Mouse (Mus musculus) layer of hippocampus, adult 9-11 months (tissue): ENCODE measurements around the gene Trip4.

Experiments used
- DNase-seq: peaks from one replicate; pipeline ENCODE4 v3.0.0; 2022

The Trip4 gene

DNA sequence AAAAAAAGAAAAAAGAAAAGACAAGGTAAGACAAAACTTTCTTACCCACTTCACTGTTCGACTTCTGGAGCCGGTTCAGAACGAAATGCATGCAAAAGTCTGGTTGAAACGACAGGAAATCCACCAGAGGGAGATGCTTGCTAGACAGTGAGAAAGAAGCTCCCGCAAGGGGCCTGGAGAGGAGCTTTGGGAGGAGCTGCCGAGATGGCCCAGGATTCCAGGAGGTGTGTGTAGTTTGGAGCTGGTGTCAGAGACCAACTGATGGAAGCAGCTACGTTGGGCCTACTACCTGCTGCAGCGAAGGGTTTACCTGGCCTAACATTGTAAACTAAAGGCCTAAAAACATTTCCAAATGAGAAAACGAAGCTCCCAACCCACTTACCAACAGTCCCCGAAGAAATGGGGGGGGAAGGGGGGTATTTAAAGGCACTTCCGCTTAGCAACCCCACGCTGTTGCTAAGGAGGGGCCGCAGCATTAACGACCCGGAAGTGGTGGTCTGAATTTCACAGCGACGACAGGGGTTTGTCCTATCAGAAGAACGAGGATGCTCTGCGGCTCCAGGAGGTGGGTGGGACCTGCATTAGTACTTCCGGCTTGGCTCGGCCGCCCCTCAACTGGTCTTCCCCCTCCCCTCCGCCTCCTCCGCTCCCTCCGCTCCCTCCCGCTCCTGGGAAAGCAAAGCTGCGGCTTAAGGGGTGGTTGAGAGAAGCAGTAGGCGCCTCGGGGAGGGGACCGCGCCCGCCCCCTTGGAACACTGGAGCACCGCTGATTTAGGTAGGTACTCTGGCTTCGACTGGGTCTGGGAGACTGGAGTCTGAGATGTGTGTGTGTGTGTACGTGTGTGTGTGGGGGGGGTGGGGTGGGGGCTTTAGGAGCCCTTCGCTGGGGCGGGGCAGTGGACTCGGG, at the start of gene Trip4, which contains the start of gene Csnk1g1:
Trip4 (minus strand) TSS at position 401 of the 907 bp plus-strand sequence.
Csnk1g1 (plus strand) TSS at position 531 of the 907 bp plus-strand sequence.
- peak; percentile 99 for DNase-seq

- DNase-seq, result no peak
These were observed 42.5 kb upstream of the Trip4 start for GRCm38 (mm10) chr9:65951082-65951587.

GRCm38 (mm10) chr9:65937566-65937965, 29.0 kb upstream of the Trip4 start:
- no peak for DNase-seq

DNA sequence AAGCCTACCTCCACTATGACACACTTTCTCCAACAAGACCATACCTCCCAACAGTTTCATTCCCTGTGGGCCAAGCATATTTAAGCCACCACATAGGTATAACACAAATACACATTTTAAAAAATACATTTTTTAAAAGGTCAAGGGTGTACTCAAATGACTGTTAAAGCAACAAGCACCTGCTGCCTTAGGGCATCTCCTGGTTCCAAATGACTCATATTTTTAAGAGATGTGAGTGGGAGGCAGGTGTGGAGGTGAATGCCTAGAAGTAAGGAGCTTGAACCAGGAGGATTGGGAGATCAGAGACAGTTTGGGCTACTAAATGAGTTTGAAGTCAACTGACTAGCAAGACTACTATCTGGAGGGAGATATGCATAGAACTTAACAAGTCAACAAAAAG, 21.2 kb upstream of the Trip4 start:
- no peak for DNase-seq

DNA sequence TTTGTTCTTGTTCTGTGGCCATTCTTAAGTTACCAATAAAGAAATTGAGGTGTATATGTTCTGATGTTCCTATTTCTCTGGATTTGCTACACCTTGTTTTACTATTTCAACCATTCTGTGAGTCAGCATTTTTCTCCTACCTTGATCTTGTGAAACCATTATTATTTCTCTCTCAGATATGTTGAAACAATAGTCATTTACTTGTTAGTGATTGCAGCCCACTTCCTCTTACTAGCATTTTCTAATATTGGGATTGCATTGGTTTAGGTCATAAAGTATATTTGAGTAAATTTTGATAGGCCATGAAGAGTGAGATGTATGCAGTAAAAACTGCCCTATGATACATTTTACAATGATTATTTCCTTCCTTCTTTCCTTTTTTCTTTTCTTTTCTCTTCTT, 19.9 kb upstream of the Trip4 start:
- DNase-seq, result no peak

DNA sequence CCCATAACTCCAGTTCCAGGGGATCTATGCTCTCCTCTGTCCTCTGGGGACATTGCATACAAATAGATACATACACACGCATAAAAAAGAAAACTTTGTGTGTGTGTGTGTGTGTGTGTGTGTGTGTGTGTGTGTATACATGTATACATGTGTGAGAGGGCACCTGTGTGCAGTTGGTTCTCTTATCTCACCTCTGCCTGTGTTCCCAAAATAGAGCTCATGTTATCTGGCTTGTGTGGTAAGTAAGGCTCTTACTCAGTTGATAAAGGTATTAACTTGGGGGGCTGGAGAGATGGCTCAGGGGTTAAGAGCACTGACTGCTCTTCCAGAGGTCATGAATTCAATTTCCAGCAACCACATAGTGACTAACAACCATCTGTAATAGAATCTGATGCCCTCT, 8.4 kb upstream of the Trip4 start:
- DNase-seq, result no peak

- no peak for DNase-seq
These were observed 5.4 kb upstream of the Trip4 start for GRCm38 (mm10) chr9:65913976-65914375.

- DNase-seq, result no peak
These were observed 1.2 kb upstream of the Trip4 start for GRCm38 (mm10) chr9:65909837-65910236.

DNA sequence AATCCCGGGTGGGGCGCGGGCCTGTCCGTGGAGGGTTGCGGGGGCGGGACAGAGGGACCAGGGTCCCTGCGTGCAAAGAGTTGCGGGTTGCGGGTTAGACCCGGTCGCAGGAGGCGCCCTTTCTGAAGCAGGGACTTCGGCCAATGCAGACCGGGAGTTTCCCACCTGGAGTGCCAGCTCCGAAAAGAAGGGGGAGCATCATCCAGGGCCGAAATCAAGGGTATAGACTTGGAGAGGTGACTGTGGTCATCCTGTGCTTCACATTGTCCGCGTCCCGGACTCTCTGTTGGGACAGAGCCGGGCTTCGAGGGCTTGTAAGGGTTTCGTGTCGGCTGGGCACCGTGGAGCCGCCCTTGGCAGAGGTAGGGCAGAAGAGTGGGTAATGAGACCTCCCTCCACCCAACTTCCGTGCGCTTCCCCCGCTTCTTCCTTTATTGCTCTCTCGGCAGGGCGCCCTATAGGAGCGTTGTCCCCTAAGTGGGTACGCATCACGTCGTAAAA, 757 bp upstream of the Trip4 start:
- DNase-seq, result no peak

DNA sequence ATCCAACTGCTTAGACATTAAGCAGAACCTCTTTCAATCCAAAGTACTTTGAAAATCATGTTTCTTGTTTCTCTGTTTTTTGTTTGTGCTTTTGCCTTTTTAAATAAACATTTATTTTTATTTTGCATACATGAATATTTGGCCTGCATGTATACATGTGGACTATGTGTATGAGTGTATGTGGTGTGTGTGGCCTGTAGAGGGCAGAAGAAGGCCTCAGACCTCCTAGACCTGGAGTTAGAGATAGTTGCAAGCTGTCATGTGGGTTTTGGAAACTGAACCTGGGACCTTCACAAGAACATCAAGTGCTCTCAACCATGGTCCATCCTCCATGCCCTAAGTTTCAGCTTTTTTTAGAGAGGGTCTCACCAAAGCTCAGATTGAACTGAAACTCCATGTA, 5.2 kb downstream of the Trip4 start:
- DNase-seq, result no peak

- no peak for DNase-seq
These were observed 5.7 kb downstream of the Trip4 start for GRCm38 (mm10) chr9:65902879-65903278.

DNA sequence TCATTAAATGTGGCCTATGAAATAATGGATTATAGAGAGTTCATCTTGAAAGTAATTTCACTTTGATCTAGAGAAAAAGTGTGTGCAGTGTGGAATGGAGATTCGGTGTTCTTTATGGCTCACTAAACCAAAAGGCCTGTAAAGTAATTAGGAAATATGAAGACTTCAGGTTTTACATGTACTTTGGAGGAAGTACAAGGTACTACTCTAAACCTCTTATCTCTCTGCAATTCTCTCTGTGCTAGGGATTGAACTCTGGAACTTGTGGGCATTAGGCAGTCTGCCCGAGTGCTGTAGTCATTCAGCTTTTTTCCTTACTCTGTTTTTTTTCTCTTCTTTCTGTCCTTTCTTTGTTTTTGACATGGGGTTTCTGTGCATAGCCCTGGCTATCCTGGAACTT, 11.6 kb downstream of the Trip4 start:
- DNase-seq, result no peak

GRCm38 (mm10) chr9:65891126-65891525, 17.5 kb downstream of the Trip4 start:
- no peak for DNase-seq

- DNase-seq, result peak; percentile 53
These were observed 18.4 kb downstream of the Trip4 start, which contains the start of gene Pclaf for GRCm38 (mm10) chr9:65890143-65890628. TSS of gene Pclaf (plus strand) at chr9:65890237.

DNA sequence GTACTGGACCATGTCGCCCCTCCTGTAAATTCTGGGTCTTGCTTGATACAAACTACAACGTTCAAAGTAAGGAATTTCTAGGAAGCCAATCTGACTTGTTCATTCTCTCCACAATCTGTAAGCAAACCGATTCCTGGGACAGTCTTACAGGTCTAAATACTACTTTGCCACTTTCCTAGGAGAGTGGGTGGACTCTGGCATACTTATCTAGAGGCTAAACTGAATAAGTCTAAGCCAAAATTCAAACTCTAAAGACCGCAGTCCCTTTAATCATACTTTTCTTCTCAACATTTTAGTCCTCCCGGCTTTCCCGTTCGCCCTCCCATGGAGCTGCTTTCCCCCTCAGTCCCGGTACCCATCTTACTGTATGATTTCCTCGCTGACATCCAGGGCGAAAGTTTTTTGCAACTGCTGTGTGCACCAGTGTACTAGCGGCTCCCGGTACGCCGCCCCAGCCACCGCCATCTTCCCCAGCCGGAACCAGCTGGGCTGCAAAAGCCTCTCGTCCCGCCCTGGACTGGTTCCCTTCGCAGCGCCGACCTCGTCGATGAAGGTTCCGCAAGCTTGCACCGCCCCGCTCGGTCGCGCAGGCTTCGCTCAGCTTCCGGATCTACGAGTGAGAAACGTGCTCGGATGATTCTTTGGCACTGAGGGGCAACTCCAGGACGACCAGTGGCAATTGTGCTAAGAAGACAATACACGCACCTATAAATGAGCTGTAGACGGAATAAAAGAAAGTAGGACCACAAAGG, 23.9 kb downstream of the Trip4 start:
- peak; percentile 85 for DNase-seq

- no peak for DNase-seq
These were observed 48.9 kb downstream of the Trip4 start for GRCm38 (mm10) chr9:65859656-65860055.

- no peak for DNase-seq
These were observed 58.4 kb downstream of the Trip4 start for GRCm38 (mm10) chr9:65850203-65850602.

GRCm38 (mm10) chr9:65848154-65848553, 60.4 kb downstream of the Trip4 start:
- DNase-seq, result no peak

GRCm38 (mm10) chr9:65844421-65845165, 64.0 kb downstream of the Trip4 start:
- DNase-seq, result peak; percentile 66

DNA sequence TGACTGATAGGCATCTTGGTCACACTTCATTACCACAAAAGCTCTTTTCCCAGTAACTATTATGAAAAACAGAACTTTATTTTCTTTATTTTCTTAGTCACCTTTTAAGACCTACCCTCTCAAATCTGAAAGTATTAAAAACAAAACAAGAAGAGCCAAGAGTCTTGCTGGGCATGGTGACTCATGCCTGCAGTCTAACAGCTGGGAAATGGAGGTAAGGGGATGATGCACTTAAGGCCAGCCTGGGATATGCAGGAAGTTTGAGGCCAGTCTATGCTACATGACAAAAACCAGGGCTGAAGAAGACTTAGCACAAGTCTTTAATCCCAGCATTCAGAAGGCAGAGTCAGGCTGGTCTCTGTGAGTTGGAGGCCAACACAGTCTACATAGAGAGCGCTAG, 68.8 kb downstream of the Trip4 start:
- DNase-seq, result no peak

GRCm38 (mm10) chr9:65836916-65837315, 71.7 kb downstream of the Trip4 start:
- no peak for DNase-seq

DNA sequence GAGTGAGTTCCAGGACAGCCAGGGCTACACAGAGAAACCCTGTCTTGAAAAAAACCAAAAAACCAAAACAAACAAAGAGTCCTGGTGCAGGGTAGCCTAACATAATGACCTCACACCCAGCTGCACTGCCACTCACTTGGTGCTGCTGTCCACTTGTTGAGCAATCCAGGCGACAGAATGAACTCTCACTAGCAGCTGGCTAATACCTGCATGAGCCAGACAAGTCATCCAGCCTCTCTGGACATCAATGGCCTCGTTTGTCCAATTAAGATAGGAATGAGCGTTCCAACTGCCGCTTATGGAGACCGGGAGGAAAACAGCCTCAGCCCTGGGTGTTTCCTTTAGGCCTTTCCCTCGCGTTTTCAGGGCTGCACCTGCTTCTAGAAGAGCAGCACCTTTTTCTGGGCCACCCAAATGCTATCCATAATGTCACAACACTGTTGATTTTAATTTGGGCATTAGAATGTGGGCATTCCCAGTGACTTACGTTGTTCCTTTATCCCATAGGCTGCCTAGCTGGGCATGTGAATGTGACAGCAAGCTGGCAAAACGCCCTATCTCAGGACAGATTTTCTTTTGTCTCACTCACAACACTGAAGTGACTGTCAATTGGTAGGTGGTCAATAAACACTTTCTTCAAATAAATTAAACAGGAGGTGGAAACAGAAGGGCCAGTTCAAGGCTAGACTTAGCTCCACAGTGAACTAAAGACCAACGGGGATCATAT, 73.8 kb downstream of the Trip4 start:
- DNase-seq, result peak; percentile 67
